Mouse (Mus musculus) heart, embryonic 12.5 days (tissue): ENCODE results near the gene P4ha2. TPM values are rescaled to one million over a fixed set of nuclear protein-coding genes. Genes with fewer than 3 reads are reported as not detected.

Experiments
- ATAC-seq: fragments of 200-750 bp; cut with Nextera tagmentation; 2 replicates; pipeline ENCODE4 v1.8.0; 2017; ENCODE audit warnings: moderate TSS enrichment, moderate library complexity; ENCODE audit not compliant: insufficient number of reproducible peaks, low FRiP score
- H3K27ac ChIP-seq: fragments of 300-500 bp; sonication (generic); 2 replicates; pipeline ENCODE4 v1.5.1; 2016; ENCODE audit warnings: mild to moderate bottlenecking, moderate library complexity; ENCODE audit not compliant: poor library complexity, severe bottlenecking
- H3K27me3 ChIP-seq: fragments of 300-500 bp; sonication (generic); replicated peaks from 2 replicates; pipeline ENCODE4 v1.6.1; 2016; ENCODE audit warnings: mild to moderate bottlenecking, moderate library complexity
- H3K36me3 ChIP-seq: fragments of 300-500 bp; sonication (generic); 2 replicates; pipeline ENCODE4 v1.6.1; 2016; ENCODE audit warnings: mild to moderate bottlenecking, moderate library complexity
- H3K4me1 ChIP-seq: fragments of 300-500 bp; sonication (generic); replicated peaks from 2 replicates; pipeline ENCODE4 v1.6.1; 2016; ENCODE audit warnings: mild to moderate bottlenecking
- H3K4me2 ChIP-seq: fragments of 300-500 bp; sonication (generic); 2 replicates; pipeline ENCODE4 v1.6.1; 2016; ENCODE audit warnings: mild to moderate bottlenecking, moderate library complexity
- H3K4me3 ChIP-seq: fragments of 300-500 bp; sonication (generic); 2 replicates; pipeline ENCODE4 v1.5.1; 2016; ENCODE audit warnings: mild to moderate bottlenecking
- H3K9ac ChIP-seq: fragments of 300-500 bp; sonication (generic); 2 replicates; pipeline ENCODE4 v1.6.1; 2016; ENCODE audit warnings: mild to moderate bottlenecking, moderate library complexity
- H3K9me3 ChIP-seq: fragments of 300-500 bp; sonication (generic); replicated peaks from 2 replicates; pipeline ENCODE4 v1.6.1; 2016; ENCODE audit warnings: mild to moderate bottlenecking, moderate library complexity
- WGBS: fragments of 180-500 bp; shearing (Covaris S2); methylation state at CpG from one replicate; pipeline ENCODE4 v1.1.7; 2016; 5-methylcytosine and 5-hydroxymethylcytosine counted together
- polyA plus RNA-seq: library from polyadenylated mRNA; unstranded; fragments of >200 nt; fragmentation: Nextera tagmentation; extraction: Ambion mirVana; gene quantifications from 2 replicates; pipeline ENCODE4 v1.2.1, GENCODE M21; 2016

P4ha2 gene
- polyA plus RNA-seq: 56.5 and 62.1 TPM in 2 replicates

DNA sequence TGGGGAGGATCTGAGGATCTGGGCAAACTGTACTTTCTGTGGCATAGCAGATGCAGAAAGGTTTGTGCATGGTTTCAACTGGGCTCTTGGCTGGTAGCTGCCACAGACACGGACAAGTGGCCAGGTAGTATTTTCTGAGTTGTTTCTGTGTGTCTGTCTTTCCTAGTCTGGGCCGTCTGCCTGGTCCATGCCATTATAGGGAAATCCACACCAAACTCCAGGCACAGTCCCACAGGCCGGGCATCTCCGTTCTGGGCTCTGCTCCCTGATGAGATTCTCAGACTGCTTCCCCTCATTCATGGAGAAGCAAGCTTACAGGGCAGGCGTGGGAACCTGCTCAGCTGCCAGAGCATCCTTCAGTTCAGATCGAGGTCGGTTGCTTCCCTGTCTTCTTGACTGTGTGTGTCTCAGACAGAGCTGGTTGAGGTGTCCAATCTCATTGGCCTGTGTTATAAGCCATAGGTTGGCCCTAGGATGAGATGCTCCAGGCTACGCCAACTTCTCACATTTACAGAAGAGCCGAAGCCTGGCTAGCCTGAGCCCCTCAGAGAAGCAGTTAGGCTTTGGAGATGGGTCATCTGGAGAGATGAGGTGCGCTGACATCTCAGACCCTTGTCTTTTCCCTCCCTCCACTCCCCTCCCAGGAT, at the start of gene P4ha2:
TSS of gene P4ha2 (plus strand) at position 51 of the 647 bp plus-strand sequence.
- no peaks in the 10 kb centered on the region for H3K9me3 ChIP-seq

GRCm38 (mm10) chr11:54050205-54050604, 49.7 kb upstream of the P4ha2 start:
- Histone ChIP-seq H3K9ac (no peak overlapping the region), H3K36me3 (no peaks in the 10 kb centered on the region), H3K4me3 (no peak overlapping the region), H3K9me3 (no peaks in the 10 kb centered on the region), H3K4me2 (no peak overlapping the region), H3K27me3 (peaks cover 12% of the 10 kb centered on the region; the same call in 1 of the 2 replicates), H3K4me1 (no peaks in the 10 kb centered on the region), H3K27ac (no peak overlapping the region)
- ATAC-seq: no peak
- WGBS: 72% methylated on average over 2 of the region's 2 CpGs

More for the DNA sequence above, at the start of gene P4ha2:
- peak within 1 kb of the TSS; percentile 75 for H3K4me3 ChIP-seq
- peaks cover 31% of the 10 kb centered on the region for H3K4me1 ChIP-seq
- 51% methylated on average over 10 of the region's 10 CpGs for WGBS
- ATAC-seq: no peak
- peak within 1 kb of the TSS; percentile 96 for H3K4me2 ChIP-seq
- H3K27me3 ChIP-seq: peaks cover 7% of the 10 kb centered on the region; the same call in 1 of the 2 replicates
- peak within 1 kb of the TSS; percentile 86 for H3K9ac ChIP-seq
- H3K36me3 ChIP-seq: no peaks in the 10 kb centered on the region
- H3K27ac ChIP-seq: peak within 1 kb of the TSS; percentile 3; the same call in 1 of the 2 replicates

- Histone ChIP-seq H3K4me1 (no peaks in the 10 kb centered on the region), H3K36me3 (no peaks in the 10 kb centered on the region), H3K4me2 (no peak overlapping the region), H3K9ac (no peak overlapping the region), H3K27me3 (peaks cover 22% of the 10 kb centered on the region; the same call in 1 of the 2 replicates), H3K9me3 (no peaks in the 10 kb centered on the region), H3K4me3 (no peak overlapping the region), H3K27ac (no peak overlapping the region)
- WGBS: 84% methylated on average over 7 of the region's 7 CpGs
- ATAC-seq: no peak
Observed at GRCm38 (mm10) chr11:54051161-54051560, 48.7 kb upstream of the P4ha2 start.

GRCm38 (mm10) chr11:54052128-54052527, 47.8 kb upstream of the P4ha2 start:
- H3K4me1 ChIP-seq: no peaks in the 10 kb centered on the region
- ATAC-seq: no peak
- H3K27ac ChIP-seq: no peak overlapping the region
- H3K4me2 ChIP-seq: no peak overlapping the region
- no peak overlapping the region for H3K4me3 ChIP-seq
- H3K36me3 ChIP-seq: no peaks in the 10 kb centered on the region
- peaks cover 22% of the 10 kb centered on the region for H3K27me3 ChIP-seq
- 84% methylated on average over 5 of the region's 5 CpGs for WGBS
- H3K9me3 ChIP-seq: no peaks in the 10 kb centered on the region
- no peak overlapping the region for H3K9ac ChIP-seq

DNA sequence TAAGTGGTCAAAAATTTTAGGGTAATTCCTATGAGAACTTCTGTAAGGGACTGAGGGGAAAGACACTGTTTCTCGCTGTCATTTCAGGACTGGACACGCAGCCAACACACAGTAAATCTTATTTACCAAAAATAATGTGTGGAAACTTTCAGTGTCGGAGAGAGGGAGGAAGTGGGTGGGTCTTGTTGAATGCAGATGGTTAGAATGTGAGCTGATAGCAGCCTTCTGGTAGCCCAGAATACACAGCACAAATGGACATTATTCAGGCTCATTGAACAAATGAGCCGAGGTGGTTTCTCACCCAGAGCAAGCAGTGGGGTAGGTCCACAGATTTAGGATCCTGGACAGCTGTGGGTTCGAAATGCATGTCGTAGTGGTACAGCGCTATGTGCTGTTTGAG, 46.8 kb upstream of the P4ha2 start:
- Histone ChIP-seq H3K4me2 (no peak overlapping the region), H3K9me3 (no peaks in the 10 kb centered on the region), H3K36me3 (no peaks in the 10 kb centered on the region), H3K9ac (no peak overlapping the region), H3K4me1 (peaks cover 3% of the 10 kb centered on the region), H3K27ac (no peak overlapping the region), H3K4me3 (no peak overlapping the region), H3K27me3 (peaks cover 23% of the 10 kb centered on the region)
- 72% methylated on average over 7 of the region's 7 CpGs for WGBS
- no peak for ATAC-seq

DNA sequence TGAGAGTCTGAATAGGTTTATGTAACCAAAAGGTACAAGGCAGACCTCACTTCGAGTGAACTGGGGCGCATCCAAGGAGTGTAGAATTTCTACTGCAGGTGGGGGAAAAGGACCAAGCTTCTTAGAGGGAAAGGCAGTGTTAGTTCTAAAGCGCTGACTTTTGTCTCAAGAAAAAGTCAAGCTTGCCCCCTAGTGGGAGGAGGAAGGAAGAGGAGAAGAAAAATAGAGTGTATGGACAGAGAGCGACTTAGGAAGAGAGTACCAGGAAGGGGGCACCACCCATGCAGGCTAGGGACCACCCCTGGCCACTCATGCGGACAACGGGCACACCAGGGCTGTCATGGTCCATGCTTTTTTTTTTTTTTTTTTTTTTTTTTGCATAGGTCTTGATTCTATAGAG, 45.6 kb upstream of the P4ha2 start:
- no peak overlapping the region for H3K27ac ChIP-seq
- peaks cover 29% of the 10 kb centered on the region for H3K27me3 ChIP-seq
- no peak overlapping the region for H3K4me2 ChIP-seq
- no peaks in the 10 kb centered on the region for H3K9me3 ChIP-seq
- peaks cover 15% of the 10 kb centered on the region for H3K4me1 ChIP-seq
- no peak overlapping the region for H3K9ac ChIP-seq
- no peaks in the 10 kb centered on the region for H3K36me3 ChIP-seq
- H3K4me3 ChIP-seq: no peak overlapping the region
- 22% methylated on average over 6 of the region's 6 CpGs for WGBS
- no peak for ATAC-seq

DNA sequence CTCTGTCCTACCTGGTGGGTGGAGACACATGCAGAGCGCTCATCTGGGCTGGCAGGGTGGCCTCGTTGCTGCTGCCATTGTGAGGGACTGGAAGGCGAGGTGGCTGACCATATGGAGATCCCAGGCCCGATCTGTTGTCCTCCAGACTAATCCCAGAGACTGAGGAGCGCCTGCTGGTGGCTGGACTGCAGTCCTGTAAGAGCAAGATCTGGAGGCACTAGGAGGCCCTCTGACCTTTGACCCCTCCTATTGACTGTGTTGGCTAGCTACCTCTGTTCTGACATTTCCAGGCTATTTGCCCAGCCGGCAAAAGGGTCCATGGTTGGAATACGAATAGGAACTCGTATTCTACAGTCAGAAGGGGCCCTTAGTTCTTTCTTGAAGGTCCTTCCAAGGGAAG, 43.8 kb upstream of the P4ha2 start:
- Histone ChIP-seq H3K27me3 (peaks cover 41% of the 10 kb centered on the region), H3K4me2 (no peak overlapping the region), H3K9me3 (no peaks in the 10 kb centered on the region), H3K36me3 (no peaks in the 10 kb centered on the region), H3K4me3 (no peak overlapping the region), H3K4me1 (peaks cover 28% of the 10 kb centered on the region), H3K9ac (no peak overlapping the region), H3K27ac (no peak overlapping the region)
- no peak for ATAC-seq
- WGBS: 63% methylated on average over 8 of the region's 8 CpGs

DNA sequence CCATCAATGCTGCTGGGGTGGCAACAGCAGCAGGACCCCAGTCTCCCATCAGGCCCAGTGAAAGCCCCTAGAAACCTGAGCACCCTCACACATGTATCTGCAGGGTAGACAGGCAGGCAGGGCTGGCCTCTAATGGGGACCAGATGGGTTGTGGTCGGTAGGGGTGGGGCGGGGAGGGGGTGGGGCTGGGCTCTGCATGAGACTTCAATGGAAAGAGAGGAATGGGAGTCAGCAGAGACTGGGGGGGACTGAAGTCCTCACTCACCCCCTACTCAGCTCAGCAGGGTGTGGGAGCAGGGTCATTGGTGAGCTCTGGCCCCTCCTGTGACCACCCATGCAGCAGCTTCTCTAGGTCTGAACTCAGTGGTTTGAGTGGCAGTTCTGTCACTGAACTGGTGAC, 42.5 kb upstream of the P4ha2 start:
- Histone ChIP-seq H3K9ac (no peak overlapping the region), H3K27me3 (peaks cover 40% of the 10 kb centered on the region), H3K27ac (no peak overlapping the region), H3K9me3 (no peaks in the 10 kb centered on the region), H3K4me3 (no peak overlapping the region), H3K4me1 (peaks cover 36% of the 10 kb centered on the region), H3K4me2 (no peak overlapping the region), H3K36me3 (no peaks in the 10 kb centered on the region)
- ATAC-seq: no peak
- WGBS: 48% methylated on average over 2 of the region's 2 CpGs

GRCm38 (mm10) chr11:54058056-54058617, 41.8 kb upstream of the P4ha2 start:
- H3K9ac ChIP-seq: no peak overlapping the region
- no peaks in the 10 kb centered on the region for H3K9me3 ChIP-seq
- peaks cover 39% of the 10 kb centered on the region for H3K4me1 ChIP-seq
- H3K27ac ChIP-seq: no peak overlapping the region
- 51% methylated on average over 10 of the region's 10 CpGs for WGBS
- H3K27me3 ChIP-seq: peaks cover 42% of the 10 kb centered on the region
- no peak overlapping the region for H3K4me3 ChIP-seq
- ATAC-seq: no peak
- H3K4me2 ChIP-seq: no peak overlapping the region
- no peaks in the 10 kb centered on the region for H3K36me3 ChIP-seq

DNA sequence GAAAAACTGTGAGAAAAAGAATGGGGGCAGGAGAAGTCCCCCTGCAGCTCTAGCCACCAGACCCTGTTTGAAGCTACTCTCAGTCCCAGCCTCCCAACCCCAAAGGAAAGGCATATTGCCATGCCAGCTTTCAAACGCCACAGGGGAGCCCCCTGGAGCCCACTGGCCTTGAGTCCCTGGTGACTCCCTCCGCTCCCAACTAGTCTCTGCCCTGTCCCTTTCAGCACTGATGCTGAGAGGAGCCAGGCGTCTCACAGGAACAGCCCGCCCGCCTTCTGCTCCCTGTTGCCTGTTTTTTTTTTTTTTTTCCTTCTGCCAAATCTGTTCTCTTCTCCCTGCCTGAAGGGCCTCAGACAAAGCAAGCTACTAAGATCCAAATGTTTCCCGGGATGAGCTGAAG, 41.3 kb upstream of the P4ha2 start:
- H3K36me3 ChIP-seq: no peaks in the 10 kb centered on the region
- no peak for ATAC-seq
- peaks cover 39% of the 10 kb centered on the region for H3K4me1 ChIP-seq
- 16% methylated on average over 6 of the region's 6 CpGs for WGBS
- no peak overlapping the region for H3K9ac ChIP-seq
- H3K27ac ChIP-seq: no peak overlapping the region
- no peak overlapping the region for H3K4me2 ChIP-seq
- no peak overlapping the region for H3K4me3 ChIP-seq
- no peaks in the 10 kb centered on the region for H3K9me3 ChIP-seq
- H3K27me3 ChIP-seq: peaks cover 47% of the 10 kb centered on the region

DNA sequence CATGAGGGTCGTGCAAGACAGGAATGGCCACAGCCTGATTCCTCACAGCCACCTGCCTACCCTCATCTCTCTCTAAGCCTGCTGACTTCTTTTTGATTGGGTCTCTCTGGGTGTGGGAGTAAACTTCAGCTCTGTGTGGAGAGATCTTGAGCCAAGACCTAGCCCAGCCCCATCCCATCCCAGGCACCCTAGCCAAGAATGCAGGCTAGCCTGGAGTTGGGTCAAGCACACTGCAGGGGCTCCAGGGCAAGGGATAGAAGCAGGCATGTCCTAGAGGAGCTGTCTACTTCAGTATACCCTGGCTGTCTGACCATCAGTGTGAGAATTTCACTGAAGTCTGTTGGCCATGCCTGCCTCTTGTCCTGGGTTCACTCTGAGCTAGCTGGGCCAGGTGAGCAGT, 40.4 kb upstream of the P4ha2 start:
- Histone ChIP-seq H3K4me2 (no peak overlapping the region), H3K9me3 (no peaks in the 10 kb centered on the region), H3K36me3 (no peaks in the 10 kb centered on the region), H3K4me1 (peaks cover 44% of the 10 kb centered on the region), H3K9ac (no peak overlapping the region), H3K27me3 (peaks cover 50% of the 10 kb centered on the region), H3K27ac (no peak overlapping the region), H3K4me3 (no peak overlapping the region)
- ATAC-seq: no peak
- 47% methylated on average over 1 of the region's 1 CpGs for WGBS
